Mouse (Mus musculus): ENCODE results near the gene Rps6ka5. TPM values are rescaled to one million over a fixed set of nuclear protein-coding genes. Genes with fewer than 3 reads are reported as not detected.

Gene Rps6ka5
- polyA plus RNA-seq, 1 experiment from 2014 or later: 3.2 TPM

DNA sequence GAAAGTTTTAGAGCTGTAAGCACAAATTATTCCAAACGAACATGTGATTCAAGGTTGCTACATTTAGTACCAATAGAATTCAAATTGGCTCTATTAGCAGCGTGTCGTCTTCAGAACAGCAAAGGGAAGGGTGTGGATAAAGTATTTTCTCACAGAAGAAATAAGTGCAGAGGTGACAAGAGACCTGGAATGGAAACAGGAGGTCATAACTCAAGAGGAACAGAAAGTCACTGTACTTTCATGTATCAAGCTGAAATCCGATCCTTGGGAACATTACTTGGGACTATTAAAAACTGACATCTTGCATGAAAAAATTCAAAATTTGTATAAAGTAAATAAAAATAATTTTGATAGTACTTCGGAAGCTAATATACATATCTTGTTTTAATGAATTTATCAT is 36.3 kb downstream of the Rps6ka5 start:
- Histone ChIP-seq H3K36me3 (ENCODE audit: control insufficient read depth, insufficient read depth, low read length) (no peaks in the 10 kb centered on the region), H3K4me2 (no peak overlapping the region), H3K4me3 (ENCODE audit: low read depth, low read length) (no peak overlapping the region), H3K9me3 (ENCODE audit: control insufficient read depth, low read length) (no peaks in the 10 kb centered on the region), H3K27ac (ENCODE audit: low read depth, low read length) (no peak overlapping the region), H3K9ac (ENCODE audit: low read length) (no peak overlapping the region), H3K4me1 (ENCODE audit: control insufficient read depth, insufficient read depth, low read length) (no peaks in the 10 kb centered on the region), H3K27me3 (ENCODE audit: control insufficient read depth, insufficient read depth, low read length) (no peaks in the 10 kb centered on the region)
- ATAC-seq (ENCODE audit: low FRiP score) (no peak), DNase-seq (ENCODE audit: low spot score, missing footprints) (no peak)
- WGBS: 92% methylated on average over 5 of the region's 5 CpGs

DNA sequence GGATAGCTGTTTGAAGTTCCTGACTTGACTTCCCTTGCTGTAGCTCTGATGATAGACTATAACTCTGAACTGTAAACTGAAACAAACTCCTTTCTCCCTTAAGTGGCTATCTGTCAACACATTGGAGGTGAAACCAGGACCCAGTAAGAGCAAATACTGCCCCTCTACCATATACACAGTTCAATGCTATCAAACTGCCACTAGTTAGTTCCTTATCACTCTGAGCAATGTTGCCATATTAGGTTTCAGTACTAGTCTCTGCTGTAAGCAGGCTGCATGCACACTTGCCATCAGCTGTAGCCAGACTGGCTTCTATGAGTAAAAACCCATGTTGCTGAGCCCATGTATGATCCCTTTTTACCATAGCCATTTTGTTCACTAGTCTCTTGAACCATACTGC is 38.6 kb downstream of the Rps6ka5 start:
- no peak overlapping the region for H3K27ac ChIP-seq (ENCODE audit: low read depth, low read length)
- H3K27me3 ChIP-seq (ENCODE audit: control insufficient read depth, insufficient read depth, low read length): no peaks in the 10 kb centered on the region
- H3K36me3 ChIP-seq (ENCODE audit: control insufficient read depth, insufficient read depth, low read length): no peaks in the 10 kb centered on the region
- H3K4me1 ChIP-seq (ENCODE audit: control insufficient read depth, insufficient read depth, low read length): no peaks in the 10 kb centered on the region
- no peak for DNase-seq (ENCODE audit: low spot score, missing footprints)
- no peak overlapping the region for H3K4me3 ChIP-seq (ENCODE audit: low read depth, low read length)
- no peak overlapping the region for H3K9ac ChIP-seq (ENCODE audit: low read length)
- ATAC-seq (ENCODE audit: low FRiP score): no peak
- H3K4me2 ChIP-seq: no peak overlapping the region
- H3K9me3 ChIP-seq (ENCODE audit: control insufficient read depth, low read length): no peaks in the 10 kb centered on the region

DNA sequence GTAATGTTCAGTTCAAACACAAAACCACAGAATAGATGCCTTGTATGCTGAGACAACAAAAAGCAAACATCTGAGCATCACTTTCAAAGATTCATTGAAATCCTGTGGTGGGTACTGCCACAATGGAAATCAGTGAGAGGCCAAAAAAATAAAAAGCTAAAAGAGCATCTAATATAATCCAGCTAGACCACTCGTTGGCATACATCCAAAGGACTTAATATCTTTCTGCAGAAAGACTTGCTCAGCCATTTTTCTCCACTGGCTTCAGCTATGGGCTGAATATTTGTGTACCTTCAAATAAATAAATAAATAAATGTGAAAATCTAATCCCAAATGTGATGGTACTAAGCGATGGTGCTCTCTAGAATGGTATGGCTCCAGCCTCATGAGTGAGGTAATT is 39.8 kb downstream of the Rps6ka5 start:
- no peak for ATAC-seq (ENCODE audit: low FRiP score)
- Histone ChIP-seq H3K4me3 (ENCODE audit: low read depth, low read length) (no peak overlapping the region), H3K9me3 (ENCODE audit: control insufficient read depth, low read length) (no peaks in the 10 kb centered on the region), H3K4me2 (no peak overlapping the region), H3K27ac (ENCODE audit: low read depth, low read length) (no peak overlapping the region), H3K4me1 (ENCODE audit: control insufficient read depth, insufficient read depth, low read length) (no peaks in the 10 kb centered on the region), H3K27me3 (ENCODE audit: control insufficient read depth, insufficient read depth, low read length) (no peaks in the 10 kb centered on the region), H3K36me3 (ENCODE audit: control insufficient read depth, insufficient read depth, low read length) (no peaks in the 10 kb centered on the region), H3K9ac (ENCODE audit: low read length) (no peak overlapping the region)
- WGBS: 88% methylated on average over 2 of the region's 2 CpGs
- DNase-seq (ENCODE audit: low spot score, missing footprints): no peak

DNA sequence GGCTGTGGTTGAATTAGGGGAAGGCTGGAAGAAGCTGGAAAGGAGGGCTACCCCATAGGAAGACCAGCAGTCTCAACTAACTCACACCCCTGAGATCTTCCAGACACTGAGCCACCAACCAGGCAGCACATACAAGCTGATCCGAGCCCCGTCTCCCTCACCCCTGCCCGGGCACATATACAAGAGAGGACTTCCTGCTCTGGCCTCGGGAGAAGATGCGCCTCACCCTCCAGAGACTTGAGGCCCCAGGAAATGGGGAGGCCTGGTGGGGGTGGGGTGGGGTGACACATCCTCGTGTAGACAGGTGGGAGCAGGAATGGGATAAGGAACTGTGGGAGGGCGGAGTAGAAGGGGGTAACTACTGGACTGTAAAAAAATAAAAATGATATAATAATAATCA is 45.0 kb downstream of the Rps6ka5 start:
- ATAC-seq (ENCODE audit: low FRiP score): no peak
- no peak overlapping the region for H3K4me2 ChIP-seq
- no peak overlapping the region for H3K27ac ChIP-seq (ENCODE audit: low read depth, low read length)
- no peak overlapping the region for H3K9ac ChIP-seq (ENCODE audit: low read length)
- no peaks in the 10 kb centered on the region for H3K36me3 ChIP-seq (ENCODE audit: control insufficient read depth, insufficient read depth, low read length)
- no peaks in the 10 kb centered on the region for H3K27me3 ChIP-seq (ENCODE audit: control insufficient read depth, insufficient read depth, low read length)
- no peak overlapping the region for H3K4me3 ChIP-seq (ENCODE audit: low read depth, low read length)
- no peaks in the 10 kb centered on the region for H3K4me1 ChIP-seq (ENCODE audit: control insufficient read depth, insufficient read depth, low read length)
- 86% methylated on average over 7 of the region's 7 CpGs for WGBS
- H3K9me3 ChIP-seq (ENCODE audit: control insufficient read depth, low read length): no peaks in the 10 kb centered on the region
- DNase-seq (ENCODE audit: low spot score, missing footprints): no peak

DNA sequence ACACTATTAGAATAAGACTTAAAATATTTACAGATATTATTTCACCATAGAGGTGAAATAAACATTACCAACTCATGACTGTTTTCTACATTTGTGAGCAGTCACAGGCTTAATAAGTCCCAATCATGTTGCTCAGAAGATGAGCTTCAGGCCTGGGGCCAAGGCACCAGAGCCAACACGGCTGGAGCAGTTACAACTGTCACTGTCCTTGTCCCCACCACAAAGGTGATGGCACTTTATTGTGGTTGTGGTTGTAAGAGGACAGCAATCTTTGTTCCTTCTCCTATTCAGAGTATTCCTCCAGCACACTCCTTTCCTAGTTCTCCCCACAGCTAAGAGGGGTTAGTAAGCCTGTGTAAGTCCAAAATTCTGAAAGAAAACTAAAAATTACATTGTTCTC is 45.5 kb downstream of the Rps6ka5 start:
- DNase-seq (ENCODE audit: low spot score, missing footprints) (no peak), ATAC-seq (ENCODE audit: low FRiP score) (no peak)
- 69% methylated on average over 1 of the region's 1 CpGs for WGBS
- Histone ChIP-seq H3K27ac (ENCODE audit: low read depth, low read length) (no peak overlapping the region), H3K9me3 (ENCODE audit: control insufficient read depth, low read length) (no peaks in the 10 kb centered on the region), H3K4me2 (no peak overlapping the region), H3K36me3 (ENCODE audit: control insufficient read depth, insufficient read depth, low read length) (no peaks in the 10 kb centered on the region), H3K4me3 (ENCODE audit: low read depth, low read length) (no peak overlapping the region), H3K27me3 (ENCODE audit: control insufficient read depth, insufficient read depth, low read length) (no peaks in the 10 kb centered on the region), H3K4me1 (ENCODE audit: control insufficient read depth, insufficient read depth, low read length) (no peaks in the 10 kb centered on the region), H3K9ac (ENCODE audit: low read length) (no peak overlapping the region)

DNA sequence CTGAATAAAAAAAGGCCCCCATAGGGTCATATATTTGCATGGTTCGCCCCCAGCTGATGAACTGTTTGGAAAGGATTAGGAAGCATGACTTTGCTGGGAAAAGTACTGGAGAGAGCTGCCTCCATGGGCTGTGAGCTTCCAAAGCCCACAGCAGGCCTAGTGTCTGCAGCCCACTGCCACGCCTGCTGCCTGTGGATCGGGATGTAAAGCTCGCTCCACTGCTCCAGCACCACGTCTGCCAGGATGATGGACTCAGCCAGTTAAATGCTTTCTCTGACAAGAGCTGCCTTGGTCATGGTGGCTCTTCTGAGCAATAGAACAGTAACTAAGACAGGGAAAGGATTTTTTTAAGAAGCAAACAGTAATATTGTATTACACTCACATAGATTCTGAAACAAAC is 46.1 kb downstream of the Rps6ka5 start:
- Histone ChIP-seq H3K9ac (ENCODE audit: low read length) (no peak overlapping the region), H3K27me3 (ENCODE audit: control insufficient read depth, insufficient read depth, low read length) (no peaks in the 10 kb centered on the region), H3K9me3 (ENCODE audit: control insufficient read depth, low read length) (no peaks in the 10 kb centered on the region), H3K27ac (ENCODE audit: low read depth, low read length) (no peak overlapping the region), H3K4me2 (no peak overlapping the region), H3K36me3 (ENCODE audit: control insufficient read depth, insufficient read depth, low read length) (no peaks in the 10 kb centered on the region), H3K4me3 (ENCODE audit: low read depth, low read length) (no peak overlapping the region), H3K4me1 (ENCODE audit: control insufficient read depth, insufficient read depth, low read length) (no peaks in the 10 kb centered on the region)
- ATAC-seq (ENCODE audit: low FRiP score): no peak
- 73% methylated on average over 5 of the region's 5 CpGs for WGBS
- DNase-seq (ENCODE audit: low spot score, missing footprints): no peak

DNA sequence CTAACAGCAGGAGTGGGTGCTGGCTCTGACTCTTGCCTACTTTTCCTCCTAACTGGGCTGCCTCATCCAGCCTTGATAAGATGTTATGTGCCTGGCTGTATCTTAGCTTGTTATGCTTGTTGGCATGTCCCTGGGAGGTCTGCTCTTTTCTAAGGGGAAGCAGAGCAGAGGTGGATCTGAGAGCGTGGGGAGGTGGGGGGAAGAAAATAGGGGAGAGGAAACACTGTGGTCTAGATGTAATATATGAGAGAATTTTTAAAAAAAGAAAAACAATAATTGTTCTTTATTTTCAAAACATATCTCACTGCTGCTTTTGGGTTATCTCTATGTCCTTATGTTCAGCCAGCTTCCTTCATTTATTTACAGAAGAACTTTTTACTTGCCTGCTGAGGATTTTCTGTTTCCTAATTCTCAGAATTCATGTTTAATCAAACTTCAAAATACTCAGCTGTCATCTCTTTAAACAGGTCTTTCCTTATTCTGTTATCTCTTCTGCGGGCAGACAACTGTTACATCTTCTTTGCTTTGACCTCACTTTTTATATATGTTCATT is 56.1 kb downstream of the Rps6ka5 start:
- H3K27ac ChIP-seq (ENCODE audit: low read depth, low read length): no peak overlapping the region
- 86% methylated on average over 2 of the region's 2 CpGs for WGBS
- ATAC-seq (ENCODE audit: low FRiP score) (no peak), DNase-seq (ENCODE audit: low spot score, missing footprints) (peak; percentile 8)
- no peaks in the 10 kb centered on the region for H3K27me3 ChIP-seq (ENCODE audit: control insufficient read depth, insufficient read depth, low read length)
- no peak overlapping the region for H3K9ac ChIP-seq (ENCODE audit: low read length)
- H3K4me3 ChIP-seq (ENCODE audit: low read depth, low read length): no peak overlapping the region
- no peaks in the 10 kb centered on the region for H3K9me3 ChIP-seq (ENCODE audit: control insufficient read depth, low read length)
- no peak overlapping the region for H3K4me2 ChIP-seq
- no peaks in the 10 kb centered on the region for H3K4me1 ChIP-seq (ENCODE audit: control insufficient read depth, insufficient read depth, low read length)
- H3K36me3 ChIP-seq (ENCODE audit: control insufficient read depth, insufficient read depth, low read length): no peaks in the 10 kb centered on the region

DNA sequence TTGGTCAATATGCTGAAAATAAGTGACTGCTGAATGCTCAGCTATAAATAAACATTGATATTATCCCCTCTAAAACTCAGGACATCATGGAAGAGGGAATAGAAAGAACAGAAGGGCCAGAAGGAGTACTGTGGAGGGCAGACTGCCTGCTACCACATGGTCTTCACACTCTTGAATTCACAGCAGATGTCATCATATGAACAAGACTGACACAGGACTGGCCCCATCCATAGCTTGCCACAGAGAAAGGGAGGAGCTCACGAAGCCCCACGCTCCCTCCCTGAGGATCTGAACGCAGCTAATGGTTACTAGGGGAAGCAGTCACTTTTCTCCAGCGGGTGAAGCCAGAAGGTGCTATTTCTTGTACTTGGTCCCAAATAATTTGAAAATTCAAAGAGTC is 61.5 kb downstream of the Rps6ka5 start:
- no peak overlapping the region for H3K4me2 ChIP-seq
- H3K36me3 ChIP-seq (ENCODE audit: control insufficient read depth, insufficient read depth, low read length): no peaks in the 10 kb centered on the region
- no peak overlapping the region for H3K9ac ChIP-seq (ENCODE audit: low read length)
- no peak overlapping the region for H3K4me3 ChIP-seq (ENCODE audit: low read depth, low read length)
- no peak overlapping the region for H3K27ac ChIP-seq (ENCODE audit: low read depth, low read length)
- H3K9me3 ChIP-seq (ENCODE audit: control insufficient read depth, low read length): no peaks in the 10 kb centered on the region
- no peaks in the 10 kb centered on the region for H3K27me3 ChIP-seq (ENCODE audit: control insufficient read depth, insufficient read depth, low read length)
- ATAC-seq (ENCODE audit: low FRiP score) (no peak), DNase-seq (ENCODE audit: low spot score, missing footprints) (peak; percentile 53)
- no peaks in the 10 kb centered on the region for H3K4me1 ChIP-seq (ENCODE audit: control insufficient read depth, insufficient read depth, low read length)
- WGBS: 87% methylated on average over 4 of the region's 4 CpGs

DNA sequence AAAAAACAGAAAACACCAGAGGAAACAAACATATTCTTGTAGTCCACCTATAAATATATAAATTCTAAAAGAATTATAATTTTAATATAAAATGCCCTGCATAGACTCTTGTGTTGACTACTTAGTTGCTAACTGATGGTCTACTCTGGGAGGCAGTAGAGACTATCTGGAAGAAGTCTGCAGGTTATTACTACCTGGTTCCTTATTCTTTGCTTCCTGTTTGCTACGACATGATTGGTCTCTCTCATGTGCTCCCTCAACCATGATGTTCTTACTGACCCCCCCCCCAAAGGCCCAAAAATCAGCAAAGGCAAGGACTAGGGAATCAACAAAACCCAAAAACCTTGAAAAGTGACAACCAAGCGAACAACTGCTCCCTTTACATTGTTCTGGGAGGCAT is 66.7 kb downstream of the Rps6ka5 start:
- H3K9ac ChIP-seq (ENCODE audit: low read length): no peak overlapping the region
- H3K4me2 ChIP-seq: no peak overlapping the region
- ATAC-seq (ENCODE audit: low FRiP score) (no peak), DNase-seq (ENCODE audit: low spot score, missing footprints) (no peak)
- H3K4me1 ChIP-seq (ENCODE audit: control insufficient read depth, insufficient read depth, low read length): no peaks in the 10 kb centered on the region
- WGBS: 83% methylated on average over 2 of the region's 2 CpGs
- no peaks in the 10 kb centered on the region for H3K9me3 ChIP-seq (ENCODE audit: control insufficient read depth, low read length)
- H3K27me3 ChIP-seq (ENCODE audit: control insufficient read depth, insufficient read depth, low read length): no peaks in the 10 kb centered on the region
- H3K27ac ChIP-seq (ENCODE audit: low read depth, low read length): no peak overlapping the region
- H3K36me3 ChIP-seq (ENCODE audit: control insufficient read depth, insufficient read depth, low read length): no peaks in the 10 kb centered on the region
- no peak overlapping the region for H3K4me3 ChIP-seq (ENCODE audit: low read depth, low read length)

DNA sequence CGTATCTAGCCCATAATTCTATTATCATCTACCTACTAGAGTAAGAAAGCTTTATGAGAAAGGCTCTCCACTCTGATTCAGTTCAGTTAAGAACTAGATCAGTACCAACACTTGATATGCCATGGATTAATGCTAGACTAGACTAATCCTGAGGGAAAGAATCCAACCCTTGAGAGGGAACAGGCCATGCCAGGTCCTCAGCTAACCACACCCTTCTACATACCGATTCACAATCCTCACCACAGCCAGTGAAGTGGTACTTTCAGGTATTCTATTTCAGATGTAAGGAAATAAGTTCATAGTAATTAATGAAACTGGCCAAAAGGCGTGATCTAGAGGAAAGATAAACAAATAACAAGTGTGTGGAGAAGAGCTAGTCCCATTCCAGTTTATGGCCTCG is 70.8 kb downstream of the Rps6ka5 start:
- ATAC-seq (ENCODE audit: low FRiP score): no peak
- Histone ChIP-seq H3K4me3 (ENCODE audit: low read depth, low read length) (no peak overlapping the region), H3K9me3 (ENCODE audit: control insufficient read depth, low read length) (no peaks in the 10 kb centered on the region), H3K4me2 (no peak overlapping the region), H3K9ac (ENCODE audit: low read length) (no peak overlapping the region), H3K4me1 (ENCODE audit: control insufficient read depth, insufficient read depth, low read length) (no peaks in the 10 kb centered on the region), H3K27me3 (ENCODE audit: control insufficient read depth, insufficient read depth, low read length) (no peaks in the 10 kb centered on the region), H3K36me3 (ENCODE audit: control insufficient read depth, insufficient read depth, low read length) (no peaks in the 10 kb centered on the region), H3K27ac (ENCODE audit: low read depth, low read length) (no peak overlapping the region)
- DNase-seq (ENCODE audit: low spot score, missing footprints): no peak
- 85% methylated on average over 4 of the region's 4 CpGs for WGBS
